Mouse (Mus musculus) megakaryocyte, embryonic 14.5 days (primary cell): ENCODE measurements around the gene Cavin3. TPM values are rescaled to one million over a fixed set of nuclear protein-coding genes. Genes with fewer than 3 reads are reported as not detected.
"Not testable (repeated sequence)": the region's sequence is repeated elsewhere in the genome, so short reads cannot be mapped to it uniquely, and the experiment has no call there.

Experiments used
- H3K27me3 ChIP-seq: replicated peaks from 2 replicates; pipeline ENCODE3; 2012; ENCODE audit warnings: inconsistent platforms
- H3K36me3 ChIP-seq: replicated peaks from 2 replicates; pipeline ENCODE3; 2012; ENCODE audit warnings: low read length, inconsistent platforms, mixed read lengths
- H3K4me1 ChIP-seq: 2 replicates; pipeline ENCODE4 v1.6.1; 2012; ENCODE audit warnings: inconsistent platforms
- H3K4me3 ChIP-seq: replicated peaks from 2 replicates; pipeline ENCODE3; 2012; ENCODE audit warnings: moderate library complexity, mild to moderate bottlenecking, inconsistent platforms
- H3K9me3 ChIP-seq: 2 replicates; pipeline ENCODE4 v1.6.1; 2012; ENCODE audit warnings: inconsistent platforms
- FLI1 ChIP-seq: IDR thresholded peaks from 2 replicates; pipeline ENCODE4 v1.6.1; 2012; ENCODE audit warnings: low read length, inconsistent platforms, mixed read lengths
- GATA1 ChIP-seq: IDR thresholded peaks from 3 replicates; pipeline ENCODE4 v1.6.1; 2012; ENCODE audit warnings: mixed read lengths, low read length, inconsistent platforms, borderline replicate concordance
- polyA plus RNA-seq: library from polyadenylated mRNA; stranded (reverse); fragments of >175 nt; gene quantifications from 2 replicates; pipeline ENCODE4 v1.2.3, GENCODE M21; 2012; ENCODE audit warnings: low replicate concordance; ENCODE audit not compliant: insufficient read depth

Gene Cavin3
- polyA plus RNA-seq, 1 experiment, result 1.0 TPM

DNA sequence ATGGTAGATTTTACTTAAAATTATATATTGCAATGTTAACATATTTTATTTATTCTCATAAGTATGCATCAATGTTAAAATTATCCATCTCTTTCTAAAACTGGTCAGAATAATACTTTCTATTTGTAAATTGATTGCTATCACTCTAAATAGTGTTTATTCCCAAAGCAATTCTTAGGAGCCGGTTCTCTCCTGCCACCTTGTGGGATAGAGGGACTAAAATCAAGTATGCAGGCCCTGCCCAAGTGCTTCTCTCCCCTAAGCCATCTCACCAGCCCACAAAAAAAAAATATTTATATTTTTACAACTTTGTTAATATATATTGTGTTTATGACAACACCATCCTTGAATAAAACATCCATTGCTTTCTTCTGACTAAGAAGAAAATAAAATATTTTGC is 9.5 kb downstream of the Cavin3 start:
- H3K9me3 ChIP-seq, result no peaks in the 10 kb centered on the region
- peaks cover 9% of the 10 kb centered on the region for H3K4me1 ChIP-seq
- H3K4me3 ChIP-seq, result no peak overlapping the region
- no peaks in the 10 kb centered on the region for H3K27me3 ChIP-seq
- no peak for TF ChIP-seq FLI1
- TF ChIP-seq GATA1, result no peak
- no peaks in the 10 kb centered on the region for H3K36me3 ChIP-seq

DNA sequence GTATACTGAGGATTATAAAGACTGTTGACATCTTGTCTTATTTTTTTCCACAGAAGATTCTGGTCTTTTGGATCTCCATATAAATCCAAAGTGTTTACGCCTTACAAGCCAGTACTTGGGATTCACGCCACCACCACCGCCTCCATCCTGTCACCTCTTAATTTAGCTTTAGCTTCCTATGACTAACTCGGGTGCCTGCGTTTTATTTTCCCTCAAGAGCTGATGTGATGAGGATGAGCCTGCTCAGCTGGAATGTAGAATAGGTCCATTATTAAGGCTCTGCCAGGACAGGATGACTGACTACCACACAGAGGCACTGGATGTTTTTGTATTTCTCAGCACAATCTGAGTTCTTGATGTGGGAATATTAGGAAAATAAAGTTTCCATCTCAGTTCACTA is 16.6 kb downstream of the Cavin3 start:
- H3K4me3 ChIP-seq, H3K27me3 ChIP-seq, H3K36me3 ChIP-seq, H3K4me1 ChIP-seq, H3K9me3 ChIP-seq: not testable (repeated sequence)

DNA sequence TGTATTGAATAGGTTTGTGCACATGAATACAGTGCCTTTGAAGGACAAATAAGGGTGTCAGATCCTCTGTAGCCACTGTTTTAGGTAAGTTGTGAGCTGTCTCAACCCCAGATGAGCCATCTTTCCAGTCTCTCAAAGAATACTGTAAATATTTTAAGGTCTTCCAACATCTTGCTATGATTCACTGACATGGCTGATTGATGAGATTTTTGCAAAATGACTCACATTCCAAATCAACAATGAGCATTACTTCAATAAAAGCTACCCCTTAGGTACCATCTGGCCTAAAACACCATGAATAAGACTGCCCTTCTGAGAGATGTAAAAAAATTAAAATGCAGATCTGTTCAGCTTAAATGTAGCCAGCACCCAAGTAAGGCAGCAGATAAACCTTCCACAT is 23.6 kb downstream of the Cavin3 start:
- H3K4me1 ChIP-seq, result no peaks in the 10 kb centered on the region
- no peaks in the 10 kb centered on the region for H3K9me3 ChIP-seq
- no peak for TF ChIP-seq FLI1
- TF ChIP-seq GATA1, result no peak
- H3K4me3 ChIP-seq, result no peak overlapping the region
- no peaks in the 10 kb centered on the region for H3K36me3 ChIP-seq
- no peaks in the 10 kb centered on the region for H3K27me3 ChIP-seq

DNA sequence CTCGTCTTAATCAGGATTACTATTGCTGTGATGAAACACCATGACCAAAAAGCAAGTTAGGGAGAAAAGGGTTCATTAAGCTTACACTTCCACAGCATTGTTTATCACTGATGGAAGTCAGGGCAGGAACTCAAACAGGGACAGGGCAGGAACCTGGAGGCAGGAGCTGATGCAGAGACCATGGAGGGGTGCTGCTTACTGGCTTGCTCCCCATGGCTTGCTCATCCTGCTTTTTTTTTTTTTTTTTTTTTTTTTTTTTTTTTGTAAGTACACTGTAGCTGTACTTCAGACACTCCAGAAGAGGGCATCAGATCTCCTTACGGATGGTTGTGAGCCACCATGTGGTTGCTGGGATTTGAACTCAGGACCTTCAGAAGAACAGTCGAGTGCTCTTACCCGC is 28.8 kb downstream of the Cavin3 start:
- not testable (repeated sequence) for H3K36me3 ChIP-seq, H3K27me3 ChIP-seq, H3K4me1 ChIP-seq, H3K9me3 ChIP-seq, H3K4me3 ChIP-seq

DNA sequence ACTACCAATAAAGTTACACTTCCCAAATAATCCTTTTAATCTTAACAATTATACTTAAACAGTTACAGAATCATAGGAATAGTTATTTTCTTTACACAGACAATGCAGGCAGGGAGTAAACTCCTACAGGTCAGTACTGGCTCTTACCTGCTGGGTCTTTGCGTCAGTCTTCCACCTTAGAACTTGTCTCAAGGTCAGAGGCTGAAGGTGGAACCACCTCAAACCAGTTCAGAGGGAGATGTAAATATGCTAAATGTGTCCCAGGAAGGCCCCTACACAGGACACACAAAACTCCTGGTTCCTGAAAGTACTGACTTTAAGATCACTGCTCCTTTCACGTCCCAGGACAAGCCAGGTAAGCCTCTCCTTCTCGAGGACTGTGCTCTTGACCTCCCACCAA is 37.0 kb downstream of the Cavin3 start:
- no peak overlapping the region for H3K4me3 ChIP-seq
- no peaks in the 10 kb centered on the region for H3K9me3 ChIP-seq
- H3K36me3 ChIP-seq, result no peaks in the 10 kb centered on the region
- TF ChIP-seq FLI1 (no peak), GATA1 (no peak)
- H3K27me3 ChIP-seq, result no peaks in the 10 kb centered on the region
- H3K4me1 ChIP-seq, result no peaks in the 10 kb centered on the region

DNA sequence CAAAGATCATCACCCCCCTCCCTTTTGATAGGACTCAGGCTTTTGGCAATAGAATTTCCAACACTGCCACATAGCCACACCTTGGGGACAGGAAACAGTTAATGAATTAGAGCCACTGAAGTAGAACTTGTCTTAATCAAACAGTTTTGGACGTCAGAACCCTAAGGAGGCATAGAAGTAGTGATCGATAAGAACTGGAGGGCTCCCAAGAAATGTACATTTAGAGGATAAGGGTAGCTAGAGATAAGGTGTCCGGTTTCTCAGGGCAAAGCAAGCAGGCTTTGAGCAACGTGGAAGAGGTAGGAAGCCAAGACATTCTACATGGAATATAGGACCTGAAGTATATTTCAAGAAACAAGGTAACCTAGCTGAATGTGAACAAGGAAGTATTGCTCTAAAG is 40.7 kb downstream of the Cavin3 start:
- Histone ChIP-seq H3K4me3 (no peak overlapping the region), H3K27me3 (peaks cover 4% of the 10 kb centered on the region), H3K9me3 (no peaks in the 10 kb centered on the region), H3K4me1 (no peaks in the 10 kb centered on the region), H3K36me3 (no peaks in the 10 kb centered on the region)
- no peak for TF ChIP-seq FLI1
- TF ChIP-seq GATA1, result no peak

DNA sequence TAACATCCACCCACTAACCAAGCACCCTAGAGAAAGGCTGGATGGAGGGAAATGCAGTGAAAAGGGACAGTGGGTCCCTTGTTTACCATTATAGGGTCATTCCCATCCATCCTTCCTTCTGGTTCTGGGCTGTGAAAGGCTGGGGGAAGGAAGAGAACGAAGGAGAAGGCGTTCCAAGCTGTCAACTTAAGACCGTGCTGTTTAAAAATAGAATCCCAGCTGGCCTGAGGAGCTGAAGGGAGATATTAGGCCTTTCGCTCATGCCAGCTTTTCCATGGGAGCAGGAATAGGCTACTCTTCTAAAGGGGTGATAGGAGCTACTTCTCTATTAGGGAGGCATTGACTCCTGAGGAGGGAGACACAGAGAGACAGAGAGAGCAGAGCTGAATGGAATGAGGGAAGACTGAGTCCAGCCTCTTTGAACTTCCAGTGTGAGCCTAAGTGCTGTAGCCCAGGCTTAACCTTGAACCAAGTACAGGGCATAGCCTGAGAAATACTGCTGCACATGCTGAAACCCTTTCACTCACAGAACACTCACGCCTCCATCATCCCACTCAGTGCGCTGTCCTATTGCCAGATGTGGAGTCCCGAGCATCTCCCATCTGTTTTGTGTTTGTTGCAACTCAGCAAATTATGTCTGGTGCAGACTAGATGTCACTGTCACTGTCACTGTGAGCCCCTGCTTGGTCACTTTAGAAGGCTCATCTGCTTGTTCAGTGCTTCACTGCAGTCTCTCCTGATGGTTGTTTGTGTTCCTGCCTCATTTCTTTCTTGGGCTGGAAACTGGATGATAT is 43.9 kb downstream of the Cavin3 start:
- peaks cover 12% of the 10 kb centered on the region for H3K27me3 ChIP-seq
- H3K4me3 ChIP-seq, result no peak overlapping the region
- H3K36me3 ChIP-seq, result no peaks in the 10 kb centered on the region
- H3K4me1 ChIP-seq, result no peaks in the 10 kb centered on the region
- H3K9me3 ChIP-seq, result peaks cover 20% of the 10 kb centered on the region
- TF ChIP-seq FLI1 (no peak), GATA1 (no peak)

DNA sequence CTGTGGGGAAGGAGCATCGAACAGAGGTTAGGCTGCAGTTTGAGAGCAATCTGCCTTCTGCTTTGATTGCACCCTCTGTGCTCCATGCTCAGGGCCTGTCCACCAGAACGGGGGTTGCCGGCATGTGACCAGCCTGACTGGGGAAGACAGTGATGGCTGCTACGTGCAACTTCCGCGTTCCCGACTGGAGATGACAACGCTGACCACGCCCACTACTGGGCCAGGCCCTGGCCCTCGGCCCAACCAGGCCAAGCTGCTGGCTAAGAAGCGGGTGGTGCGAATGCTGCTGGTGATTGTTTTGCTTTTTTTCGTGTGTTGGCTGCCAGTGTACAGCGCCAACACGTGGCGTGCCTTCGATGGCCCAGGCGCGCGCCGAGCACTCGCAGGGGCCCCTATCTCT is 47.3 kb downstream of the Cavin3 start:
- no peak for TF ChIP-seq FLI1
- no peak for TF ChIP-seq GATA1
- Histone ChIP-seq H3K27me3 (peaks cover 18% of the 10 kb centered on the region), H3K4me3 (no peak overlapping the region), H3K9me3 (peaks cover 20% of the 10 kb centered on the region), H3K36me3 (no peaks in the 10 kb centered on the region), H3K4me1 (no peaks in the 10 kb centered on the region)

DNA sequence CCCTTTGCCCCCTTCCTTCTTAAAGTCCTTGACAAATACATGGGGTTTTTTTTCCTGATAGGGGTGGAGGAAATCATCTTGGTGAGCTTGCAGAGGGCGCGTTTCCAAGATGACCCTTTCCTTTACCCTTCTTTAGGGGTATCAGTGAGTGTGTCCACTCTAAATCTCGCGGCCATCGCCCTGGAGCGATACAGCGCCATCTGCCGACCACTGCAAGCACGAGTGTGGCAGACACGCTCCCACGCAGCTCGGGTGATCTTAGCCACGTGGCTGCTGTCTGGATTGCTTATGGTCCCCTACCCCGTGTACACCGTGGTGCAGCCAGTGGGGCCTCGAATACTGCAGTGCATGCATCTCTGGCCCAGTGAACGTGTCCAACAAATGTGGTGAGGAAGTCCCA is 48.2 kb downstream of the Cavin3 start:
- no peaks in the 10 kb centered on the region for H3K36me3 ChIP-seq
- H3K9me3 ChIP-seq, result peaks cover 20% of the 10 kb centered on the region
- TF ChIP-seq GATA1 (no peak), FLI1 (no peak)
- H3K4me1 ChIP-seq, result no peaks in the 10 kb centered on the region
- peak overlapping the region; percentile 64 for H3K4me3 ChIP-seq
- peaks cover 16% of the 10 kb centered on the region for H3K27me3 ChIP-seq

DNA sequence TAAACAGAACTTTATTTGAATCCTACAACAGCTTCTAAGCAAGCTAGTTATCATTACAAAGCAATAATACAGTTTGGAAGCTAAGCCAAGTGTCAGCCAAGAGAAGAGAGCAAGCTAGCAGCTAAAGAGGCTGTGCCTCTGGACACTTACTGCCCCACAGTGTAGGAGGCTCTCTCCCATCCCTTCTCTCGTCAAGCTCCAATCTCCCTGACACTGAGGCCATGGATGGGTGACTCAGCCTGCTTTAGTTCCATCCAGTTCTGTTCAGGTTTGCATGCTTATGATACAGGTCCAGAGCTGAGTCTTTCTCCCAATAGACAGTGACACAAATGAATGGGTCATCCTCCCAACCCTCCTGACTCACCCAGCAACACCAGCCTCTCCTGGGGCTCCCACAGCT is 50.0 kb downstream of the Cavin3 start:
- no peaks in the 10 kb centered on the region for H3K4me1 ChIP-seq
- no peak for TF ChIP-seq GATA1
- peaks cover 25% of the 10 kb centered on the region for H3K27me3 ChIP-seq
- H3K36me3 ChIP-seq, result no peaks in the 10 kb centered on the region
- no peak overlapping the region for H3K4me3 ChIP-seq
- H3K9me3 ChIP-seq, result peaks cover 20% of the 10 kb centered on the region

Other genes starting within 250 kb of the Cavin3 start
- gene Olfr688, start 194.2 kb downstream of the Cavin3 start, polyA plus RNA-seq, result not detected in 2 replicates
- gene Olfr689, start 171.1 kb downstream of the Cavin3 start, polyA plus RNA-seq, result not detected in 2 replicates
- not detected in 2 replicates for gene Olfr690, start 148.2 kb downstream of the Cavin3 start, polyA plus RNA-seq
- 0.10 TPM in 1 of 2 replicates, not detected in the other for gene Olfr691, start 140.0 kb downstream of the Cavin3 start, polyA plus RNA-seq
- gene Olfr692, start 114.1 kb downstream of the Cavin3 start, polyA plus RNA-seq, result not detected in 2 replicates
- not detected in 2 replicates for gene Gm5901, start 107.3 kb downstream of the Cavin3 start, polyA plus RNA-seq
- gene Fam160a2, start 82.2 kb downstream of the Cavin3 start, polyA plus RNA-seq, result 32.3 and 36.7 TPM in 2 replicates
- gene Cnga4, start 77.7 kb downstream of the Cavin3 start, polyA plus RNA-seq, result not detected in 2 replicates
- not detected in 2 replicates for gene Cckbr, start 56.6 kb downstream of the Cavin3 start, polyA plus RNA-seq
- 33.2 and 48.4 TPM in 2 replicates for gene Smpd1, start 72.1 kb upstream of the Cavin3 start, polyA plus RNA-seq
- gene Apbb1, start 99.4 kb upstream of the Cavin3 start, polyA plus RNA-seq, result 4.3 and 6.3 TPM in 2 replicates
- not detected in 2 replicates for gene Hpx, start 117.8 kb upstream of the Cavin3 start, polyA plus RNA-seq
- 5.4 and 7.3 TPM in 2 replicates for gene Trim3, start 151.3 kb upstream of the Cavin3 start, polyA plus RNA-seq
- 588 and 794 TPM in 2 replicates for gene Timm10b, start 157.8 kb upstream of the Cavin3 start, polyA plus RNA-seq
- gene Arfip2, start 158.1 kb upstream of the Cavin3 start, polyA plus RNA-seq, result 18.8 and 50.9 TPM in 2 replicates
- gene Gm45799, start 158.3 kb upstream of the Cavin3 start, polyA plus RNA-seq, result 276 and 880 TPM in 2 replicates
- 0.63 TPM in 1 of 2 replicates, not detected in the other for gene Dnhd1, start 168.5 kb upstream of the Cavin3 start, polyA plus RNA-seq